Mouse (Mus musculus) hindbrain, embryonic 15.5 days (tissue): Measurements from ENCODE around the gene Myod1. TPM values are rescaled to one million over a fixed set of nuclear protein-coding genes. Genes with fewer than 3 reads are reported as not detected.

Experiments used
- ATAC-seq: fragments of 200-750 bp; cut with Nextera tagmentation; 2 replicates; pipeline ENCODE4 v1.8.0; 2017; ENCODE audit warnings: low read depth, moderate number of reproducible peaks, moderate TSS enrichment; ENCODE audit not compliant: low FRiP score
- H3K27ac ChIP-seq: fragments of 300-500 bp; sonication (generic); replicated peaks from 2 replicates; pipeline ENCODE4 v1.5.1; 2015; ENCODE audit warnings: mild to moderate bottlenecking, inconsistent platforms
- H3K27me3 ChIP-seq: fragments of 300-500 bp; sonication (generic); 2 replicates; pipeline ENCODE4 v1.6.1; 2015; ENCODE audit warnings: control low read depth, inconsistent platforms
- H3K36me3 ChIP-seq: fragments of 300-500 bp; sonication (generic); 2 replicates; pipeline ENCODE4 v1.6.1; 2015; ENCODE audit warnings: control low read depth, inconsistent platforms
- H3K4me1 ChIP-seq: fragments of 300-500 bp; sonication (generic); replicated peaks from 2 replicates; pipeline ENCODE4 v1.6.1; 2015; ENCODE audit warnings: control low read depth, inconsistent platforms
- H3K4me2 ChIP-seq: fragments of 300-500 bp; sonication (generic); 2 replicates; pipeline ENCODE4 v1.6.1; 2015; ENCODE audit warnings: moderate library complexity, mild to moderate bottlenecking, inconsistent platforms
- H3K4me3 ChIP-seq: fragments of 300-500 bp; sonication (generic); 2 replicates; pipeline ENCODE4 v1.5.1; 2015; ENCODE audit warnings: mild to moderate bottlenecking, inconsistent platforms
- H3K9ac ChIP-seq: fragments of 300-500 bp; sonication (generic); 2 replicates; pipeline ENCODE4 v1.6.1; 2015; ENCODE audit warnings: inconsistent platforms
- H3K9me3 ChIP-seq: fragments of 300-500 bp; sonication (generic); 2 replicates; pipeline ENCODE4 v1.6.1; 2016; ENCODE audit warnings: control low read depth, inconsistent platforms
- WGBS: fragments of 180-500 bp; shearing (Covaris S2); methylation state at CpG from one replicate; pipeline ENCODE4 v1.1.7; 2015; 5-methylcytosine and 5-hydroxymethylcytosine counted together
- polyA plus RNA-seq: library from polyadenylated mRNA; unstranded; fragments of >200 nt; fragmentation: Nextera tagmentation; extraction: Ambion mirVana; gene quantifications from 2 replicates; pipeline ENCODE4 v1.2.1, GENCODE M21; 2015

Myod1 gene
- polyA plus RNA-seq, 1 experiment from 2014 or later: 0.08 TPM

DNA sequence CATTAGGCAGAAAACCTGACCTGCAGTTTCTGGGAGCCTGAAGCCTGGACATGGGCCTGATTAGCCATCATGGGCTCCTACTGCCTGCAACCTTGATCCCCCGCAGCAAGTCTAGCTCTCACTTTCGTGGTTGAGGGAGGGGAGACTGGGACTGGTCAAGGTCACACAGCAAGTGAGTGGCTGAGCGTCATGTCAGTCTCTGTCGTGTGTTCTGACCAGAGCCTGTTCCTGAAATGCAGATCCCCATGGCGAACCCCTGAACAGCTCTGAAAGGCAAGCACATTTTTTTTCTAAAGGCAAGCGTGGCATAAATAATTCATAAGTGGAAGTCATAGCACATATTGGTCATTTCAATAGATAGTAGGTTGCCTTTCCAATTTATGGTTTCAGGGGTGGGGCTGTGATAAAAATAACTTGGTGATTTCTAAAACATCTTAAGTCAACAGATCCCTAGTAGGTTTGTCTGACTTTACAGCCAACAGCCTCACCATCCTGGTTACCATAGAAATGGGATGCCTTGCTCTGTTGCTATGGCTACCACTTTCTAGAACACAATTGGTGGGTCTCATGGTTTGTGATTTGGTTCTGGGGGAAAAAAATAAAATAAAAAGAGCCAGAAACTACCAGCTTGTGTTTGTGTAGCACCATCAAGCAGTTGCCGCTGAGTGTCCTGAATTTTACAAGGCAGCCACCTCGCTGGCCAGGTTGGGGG lies 45.9 kb downstream of the Myod1 start:
- peak; percentile 39; the same call in 1 of the 2 replicates for ATAC-seq
- Histone ChIP-seq H3K27ac (peak overlapping the region; percentile 72), H3K4me2 (peak overlapping the region; percentile 21), H3K9me3 (no peaks in the 10 kb centered on the region), H3K36me3 (peaks cover 2% of the 10 kb centered on the region; the same call in 1 of the 2 replicates), H3K4me3 (no peak overlapping the region), H3K4me1 (peaks cover 55% of the 10 kb centered on the region), H3K9ac (no peak overlapping the region), H3K27me3 (no peaks in the 10 kb centered on the region)
- WGBS: 22% methylated on average over 8 of the region's 8 CpGs

DNA sequence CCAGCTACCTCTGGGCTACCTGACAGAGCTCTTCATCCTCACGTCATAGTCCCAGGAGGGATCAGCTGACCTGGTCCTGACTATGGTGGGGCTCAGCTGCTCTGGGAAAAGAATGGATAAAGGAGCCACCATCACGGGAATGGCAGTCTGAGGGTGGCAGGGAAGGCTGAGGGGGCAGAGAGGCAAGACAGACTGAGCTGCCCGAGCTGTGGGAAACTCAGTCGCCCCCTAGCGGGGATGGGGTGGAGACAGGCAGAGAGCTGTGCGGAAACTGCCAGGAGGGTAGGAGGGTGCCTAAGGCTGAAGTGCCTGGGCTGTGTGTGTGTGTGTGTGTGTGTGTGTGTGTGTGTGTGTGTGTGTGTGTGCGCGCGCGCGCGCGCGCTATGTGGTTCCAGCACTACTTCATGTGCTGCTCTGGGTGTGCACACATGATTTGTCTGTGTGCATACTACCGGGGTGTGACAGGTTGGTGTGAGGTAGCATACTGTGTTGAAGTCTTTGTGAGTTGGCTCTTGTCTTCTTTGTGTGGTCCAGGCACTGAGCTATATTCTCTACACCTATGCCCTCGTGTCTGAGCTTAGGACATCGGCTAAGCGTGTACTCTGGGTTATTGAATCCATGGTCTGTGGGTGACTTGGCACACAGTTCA lies 46.6 kb downstream of the Myod1 start:
- no peak overlapping the region for H3K4me3 ChIP-seq
- no peaks in the 10 kb centered on the region for H3K9me3 ChIP-seq
- peaks cover 55% of the 10 kb centered on the region for H3K4me1 ChIP-seq
- ATAC-seq: peak; percentile 51
- 53% methylated on average over 18 of the region's 18 CpGs for WGBS
- peak overlapping the region; percentile 58 for H3K27ac ChIP-seq
- no peak overlapping the region for H3K9ac ChIP-seq
- no peaks in the 10 kb centered on the region for H3K27me3 ChIP-seq
- H3K36me3 ChIP-seq: peaks cover 9% of the 10 kb centered on the region; the same call in 1 of the 2 replicates
- H3K4me2 ChIP-seq: peak overlapping the region; percentile 21

DNA sequence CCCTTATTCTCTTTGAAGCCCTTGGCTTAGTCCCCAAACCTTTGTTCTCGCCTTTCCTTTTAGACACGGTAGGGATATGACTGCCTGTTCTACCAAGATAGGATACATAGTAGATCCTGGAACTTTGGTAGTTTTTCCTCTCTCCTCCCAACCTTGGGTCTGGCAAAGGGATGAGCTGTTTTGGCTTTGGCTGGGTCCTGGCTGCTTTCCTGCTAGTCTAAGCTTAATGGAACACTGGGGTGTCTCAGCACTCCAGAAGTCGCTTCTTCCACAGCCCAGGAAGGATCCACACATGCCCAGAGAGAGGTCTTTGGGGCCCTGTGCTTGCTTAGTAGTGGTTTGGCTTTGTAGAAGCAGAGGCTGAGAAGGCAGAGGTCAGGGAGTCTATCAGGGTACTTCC lies 47.7 kb downstream of the Myod1 start:
- Histone ChIP-seq H3K9ac (no peak overlapping the region), H3K9me3 (no peaks in the 10 kb centered on the region), H3K27me3 (no peaks in the 10 kb centered on the region), H3K36me3 (peaks cover 15% of the 10 kb centered on the region; the same call in 1 of the 2 replicates), H3K4me1 (peaks cover 46% of the 10 kb centered on the region), H3K4me2 (no peak overlapping the region), H3K4me3 (no peak overlapping the region), H3K27ac (no peak overlapping the region)
- 72% methylated on average over 3 of the region's 3 CpGs for WGBS
- ATAC-seq: no peak

DNA sequence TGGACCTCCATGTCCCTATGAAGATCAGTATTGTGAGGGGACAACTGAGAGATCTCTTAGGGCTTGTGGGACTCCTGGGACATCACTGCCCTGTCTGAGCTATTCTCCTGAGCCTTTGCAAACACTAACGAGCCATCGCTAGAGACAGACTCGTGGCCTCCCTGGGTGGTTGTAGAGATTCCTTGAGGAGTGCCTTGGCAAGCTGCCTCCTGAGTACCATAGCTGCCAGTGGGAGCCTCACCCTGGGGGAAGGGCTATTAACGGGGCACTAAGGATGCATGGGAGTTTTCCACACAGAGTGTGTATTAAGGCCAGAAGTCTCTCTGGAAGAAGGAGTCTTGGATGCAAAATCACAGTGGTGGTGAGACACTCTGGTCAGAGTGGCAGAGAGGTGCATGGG lies 48.7 kb downstream of the Myod1 start:
- WGBS: 49% methylated on average over 4 of the region's 4 CpGs
- ATAC-seq: no peak
- H3K4me1 ChIP-seq: peaks cover 46% of the 10 kb centered on the region
- H3K4me3 ChIP-seq: no peak overlapping the region
- no peaks in the 10 kb centered on the region for H3K9me3 ChIP-seq
- no peak overlapping the region for H3K27ac ChIP-seq
- no peak overlapping the region for H3K4me2 ChIP-seq
- H3K36me3 ChIP-seq: peaks cover 15% of the 10 kb centered on the region; the same call in 1 of the 2 replicates
- no peak overlapping the region for H3K9ac ChIP-seq
- H3K27me3 ChIP-seq: no peaks in the 10 kb centered on the region

Other genes starting within 250 kb of the Myod1 start
- 6.9 and 11.4 TPM in 2 replicates for gene Abcc8, start 196.4 kb upstream of the Myod1 start, polyA plus RNA-seq
- gene Ush1c, start 138.0 kb upstream of the Myod1 start, polyA plus RNA-seq: 1.4 and 2.0 TPM in 2 replicates
- 0.05 and 0.08 TPM in 2 replicates for gene Otog, start 135.5 kb upstream of the Myod1 start, polyA plus RNA-seq
- 19.2 and 23.9 TPM in 2 replicates for gene Kcnc1, start 20.0 kb downstream of the Myod1 start, polyA plus RNA-seq